Mouse (Mus musculus) thymus, adult 2 months (tissue): ENCODE measurements around the gene Traf3.

Source experiments
- CTCF ChIP-seq: fragments of 200-500 bp; IDR thresholded peaks from 2 replicates; pipeline ENCODE4 v1.5.1; 2012; ENCODE audit warnings: mild to moderate bottlenecking, control low read depth, low read length, moderate library complexity, borderline replicate concordance; ENCODE audit not compliant: control insufficient read depth, poor library complexity, insufficient read depth; ENCODE audit errors: extremely low read depth
- POLR2A ChIP-seq: fragments of 200-500 bp; IDR thresholded peaks from 2 replicates; pipeline ENCODE4 v1.6.1; 2012; ENCODE audit warnings: mild to moderate bottlenecking, low read length, control low read depth, moderate library complexity; ENCODE audit not compliant: control insufficient read depth, poor library complexity, insufficient read depth; ENCODE audit errors: extremely low read depth

GRCm38 (mm10) chr12:111143005-111143508, 23.1 kb upstream of the Traf3 start:
- no peak for TF ChIP-seq CTCF
- TF ChIP-seq POLR2A, result no peak
